In the genomic region with DNA sequence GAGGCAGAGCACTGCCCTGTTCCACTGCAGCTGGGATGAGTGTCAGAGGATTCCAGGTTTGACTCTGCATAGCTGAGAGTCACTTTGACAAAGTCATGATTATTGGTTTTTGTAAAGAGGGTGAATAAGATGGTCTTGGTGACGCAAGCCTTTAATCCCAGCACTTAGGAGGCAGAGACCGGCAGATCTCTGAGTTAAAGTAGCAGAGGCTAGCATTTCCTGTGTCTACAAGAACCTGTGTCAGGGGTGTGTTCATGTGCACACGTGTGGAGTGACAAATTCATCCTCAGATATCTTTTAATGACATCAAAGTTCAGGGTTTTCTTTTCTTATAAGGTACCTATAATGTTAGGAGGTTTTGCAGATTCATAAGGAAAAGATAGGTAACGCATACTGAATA, we compare ENCODE assay signal across 27 mouse cellular contexts. TPM values are rescaled to one million over a fixed set of nuclear protein-coding genes. Genes with fewer than 3 reads are reported as not detected.
A peak's percentile ranks its signal among the peaks of the same experiment; 100 is the strongest.
DNase-seq lines count a peak whose midpoint lies in the region; ATAC-seq and TF ChIP-seq lines count a peak whose summit lies in the region.
"Had no signal": no experiment of that assay in that cellular context is flagged by ENCODE, and none has a peak within 500 bp of the region (broad histone marks: within the 10 kb centered on the region; RNA-seq: fewer than 3 reads in every experiment).

No protein-coding gene starts in this region.

- no peak for TF ChIP-seq POLR2A in liver, adult 2 months (IDR thresholded peaks at IDR 0.05; ENCODE audit: extremely low read depth, insufficient read depth, low read length)

- H3K4me2 ChIP-seq in liver, embryonic 12.5 days = no peak overlapping the region
- H3K4me2 ChIP-seq: embryonic facial prominence, embryonic 13.5 days; forebrain, embryonic 12.5 days; forebrain, embryonic 15.5 days; heart, embryonic 12.5 days; heart, embryonic 15.5 days; hindbrain, embryonic 14.5 days; intestine, embryonic 15.5 days had no signal

- no peaks in the 10 kb centered on the region for H3K9me3 ChIP-seq in liver, embryonic 12.5 days (replicated peaks)
- H3K9me3 ChIP-seq: embryonic facial prominence, embryonic 10.5 days; embryonic facial prominence, embryonic 13.5 days; forebrain, embryonic 12.5 days; forebrain, embryonic 15.5 days; heart, embryonic 12.5 days; heart, embryonic 15.5 days; intestine, embryonic 15.5 days had no signal

- no peak for DNase-seq in liver, adult 2 months (ENCODE audit: extremely low read depth, low read depth, low spot score)
- DNase-seq in naive thymus-derived CD4-positive, alpha-beta T cell, adult 2 months (ENCODE audit: low read depth) = peak; percentile 52
- DNase-seq in adrenal gland, postnatal 36 days = no peak
- DNase-seq in left cerebral cortex, adult 18-20 months (ENCODE audit: low spot score in 2 of 2) = no peak
- DNase-seq: adrenal gland, adult 2 months; adrenal gland, postnatal 14 days; cerebellum, adult 11-12 months; cerebellum, adult 8-10 months; cerebellum, postnatal 10 days; cerebellum, postnatal 36 days; embryo, embryonic 11 days; gastrocnemius, postnatal 25 days; heart, adult 18-20 months; heart, postnatal 10 days; heart, postnatal 4 days had no signal

- H3K27ac ChIP-seq in liver, adult 2 months (replicated peaks; ENCODE audit: insufficient read depth, low read depth, low read length) = peak overlapping the region; percentile 13; the same call in 1 of the 2 replicates
- no peak overlapping the region for H3K27ac ChIP-seq in liver, embryonic 12.5 days
- H3K27ac ChIP-seq: embryonic facial prominence, embryonic 10.5 days; embryonic facial prominence, embryonic 13.5 days; forebrain, embryonic 12.5 days; forebrain, embryonic 15.5 days; heart, embryonic 15.5 days; hindbrain, embryonic 14.5 days; hindbrain, postnatal 0 days; intestine, embryonic 15.5 days had no signal

- peaks cover 53% of the 10 kb centered on the region for H3K4me1 ChIP-seq in liver, adult 2 months (ENCODE audit: control insufficient read depth, insufficient read depth, low read length)
- peaks cover 47% of the 10 kb centered on the region for H3K4me1 ChIP-seq in liver, embryonic 12.5 days
- H3K4me1 ChIP-seq: forebrain, embryonic 15.5 days had no signal

- peaks cover 12% of the 10 kb centered on the region for H3K36me3 ChIP-seq in liver, adult 2 months (ENCODE audit: control insufficient read depth, insufficient read depth, low read length)
- peaks cover 8% of the 10 kb centered on the region for H3K36me3 ChIP-seq in liver, embryonic 12.5 days
- H3K36me3 ChIP-seq: heart, embryonic 12.5 days; heart, embryonic 15.5 days had no signal

- peaks cover 7% of the 10 kb centered on the region; the same call in 1 of the 2 replicates for H3K79me2 ChIP-seq in liver, adult 2 months (ENCODE audit: control insufficient read depth, insufficient read depth, low read length)

- TF ChIP-seq CTCF in liver, adult 2 months (IDR thresholded peaks at IDR 0.05; ENCODE audit: low read depth, low read length) = no peak

- H3K4me3 ChIP-seq in liver, adult 2 months (ENCODE audit: insufficient read depth, low read depth, low read length) = no peak overlapping the region
- H3K4me3 ChIP-seq in liver, embryonic 12.5 days = no peak overlapping the region
- H3K4me3 ChIP-seq: embryonic facial prominence, embryonic 10.5 days; embryonic facial prominence, embryonic 13.5 days; erythroblast, embryonic 14.5 days; forebrain, embryonic 12.5 days; forebrain, embryonic 15.5 days; heart, embryonic 12.5 days; heart, embryonic 15.5 days; intestine, embryonic 15.5 days had no signal

- no peak overlapping the region for H3K9ac ChIP-seq in liver, adult 2 months (ENCODE audit: low read depth, low read length)
- no peak overlapping the region for H3K9ac ChIP-seq in liver, embryonic 12.5 days
- H3K9ac ChIP-seq: embryonic facial prominence, embryonic 13.5 days; forebrain, embryonic 12.5 days; forebrain, embryonic 15.5 days; heart, embryonic 12.5 days; heart, embryonic 15.5 days; hindbrain, embryonic 14.5 days; intestine, embryonic 15.5 days had no signal

- no peaks in the 10 kb centered on the region for H3K27me3 ChIP-seq in liver, adult 2 months (ENCODE audit: control insufficient read depth, insufficient read depth, low read length)
- no peaks in the 10 kb centered on the region for H3K27me3 ChIP-seq in liver, embryonic 12.5 days (replicated peaks)
- H3K27me3 ChIP-seq: embryonic facial prominence, embryonic 13.5 days; forebrain, embryonic 12.5 days; forebrain, embryonic 15.5 days; heart, embryonic 12.5 days; heart, embryonic 15.5 days; intestine, embryonic 15.5 days had no signal

- no peak for ATAC-seq in liver, embryonic 12.5 days
- ATAC-seq in activated CD4-positive, CD25-positive, alpha-beta regulatory T cell, adult 4 months = peak; percentile 61
- ATAC-seq: forebrain, embryonic 15.5 days; hindbrain, postnatal 0 days; intestine, embryonic 15.5 days had no signal

- WGBS in liver, adult 2 months = 87% methylated on average over 4 of the region's 4 CpGs
- WGBS in liver, embryonic 12.5 days (ENCODE audit: insufficient replicate concordance) = 80% methylated on average over 4 of the region's 4 CpGs

RNA-seq across cellular contexts. Expression of a gene that starts 30.3 kb away (rescaled TPM):
- 30.5 and 44.3 TPM in 2 replicates for total RNA-seq in liver, adult 2 months (2014; rRNA removed)
- 44.6 and 70.5 TPM in 2 replicates for polyA plus RNA-seq in liver, adult 2 months (2012; rRNA removed)
- polyA plus RNA-seq in liver, embryonic 12.5 days (2016; fragmentation: Nextera tagmentation; extraction: Ambion mirVana) = 14.3 and 14.8 TPM in 2 replicates
- polyA plus RNA-seq in activated CD4-positive, CD25-positive, alpha-beta regulatory T cell, adult 4 months (2017; shearing (Covaris generic)) = 10 to 100 TPM; 11.0 to 11.3 TPM
- total RNA-seq in adrenal gland, postnatal 36 days (2021) = 10 to 100 TPM; 90.1 to 91.1 TPM
- 10 to 100 TPM; 27.4 to 36.4 TPM for total RNA-seq in left cerebral cortex, adult 18-20 months (2021)
